Mouse (Mus musculus) gonadal fat pad, adult 2 months (tissue): ENCODE measurements around the gene Rusc2. TPM values are rescaled to one million over a fixed set of nuclear protein-coding genes. Genes with fewer than 3 reads are reported as not detected.

Source experiments
- DNase-seq: peaks from one replicate; pipeline ENCODE4 v3.0.0-alpha.2; 2012; ENCODE audit warnings: low read depth
- polyA plus RNA-seq: library from polyadenylated mRNA; depleted of rRNA; stranded (reverse); fragments of >200 nt; gene quantifications from 2 replicates; pipeline ENCODE4 v1.2.3, GENCODE M21; 2012

Rusc2 gene
- polyA plus RNA-seq, 1 experiment, result 14.5 TPM

DNA sequence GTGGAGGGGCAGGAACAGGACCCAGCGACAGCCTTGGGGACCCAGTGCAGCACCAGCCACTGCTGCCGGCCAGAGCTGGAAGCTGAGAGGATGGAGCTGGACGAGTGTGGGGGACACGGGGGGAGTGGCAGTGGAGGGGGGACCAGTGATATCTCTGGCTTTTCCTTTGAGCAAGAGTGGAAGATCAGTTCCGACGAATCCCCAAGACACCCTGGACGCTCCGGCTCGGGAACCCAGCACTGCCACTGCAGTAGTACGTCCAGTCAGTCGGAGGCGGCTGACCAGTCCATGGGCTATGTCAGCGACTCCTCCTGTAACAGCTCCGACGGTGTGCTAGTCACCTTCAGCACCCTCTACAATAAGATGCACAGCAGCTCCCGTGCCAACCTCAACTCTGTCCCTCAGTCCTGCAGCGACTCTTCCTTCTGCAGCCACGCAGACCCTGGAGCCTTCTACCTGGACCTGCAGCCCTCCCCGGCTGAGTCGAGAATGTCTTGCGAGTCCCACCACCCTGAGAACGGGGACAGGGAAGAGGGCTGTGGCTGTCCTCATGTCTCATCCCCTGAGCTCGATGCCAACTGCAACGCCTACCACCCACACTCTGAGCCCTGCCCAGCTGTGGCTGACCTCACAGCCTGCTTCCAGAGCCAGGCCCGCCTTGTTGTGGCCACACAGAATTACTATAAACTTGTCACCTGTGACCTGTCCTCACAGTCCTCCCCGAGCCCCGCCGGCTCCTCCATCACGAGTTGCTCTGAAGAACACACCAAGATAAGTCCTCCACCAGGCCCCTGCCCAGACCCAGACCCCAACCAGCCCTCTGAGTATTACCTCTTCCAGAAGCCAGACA, 33.7 kb downstream of the Rusc2 start:
- DNase-seq, result no peak

- no peak for DNase-seq
Observed at GRCm38 (mm10) chr4:43416071-43416490, 34.3 kb downstream of the Rusc2 start.

DNA sequence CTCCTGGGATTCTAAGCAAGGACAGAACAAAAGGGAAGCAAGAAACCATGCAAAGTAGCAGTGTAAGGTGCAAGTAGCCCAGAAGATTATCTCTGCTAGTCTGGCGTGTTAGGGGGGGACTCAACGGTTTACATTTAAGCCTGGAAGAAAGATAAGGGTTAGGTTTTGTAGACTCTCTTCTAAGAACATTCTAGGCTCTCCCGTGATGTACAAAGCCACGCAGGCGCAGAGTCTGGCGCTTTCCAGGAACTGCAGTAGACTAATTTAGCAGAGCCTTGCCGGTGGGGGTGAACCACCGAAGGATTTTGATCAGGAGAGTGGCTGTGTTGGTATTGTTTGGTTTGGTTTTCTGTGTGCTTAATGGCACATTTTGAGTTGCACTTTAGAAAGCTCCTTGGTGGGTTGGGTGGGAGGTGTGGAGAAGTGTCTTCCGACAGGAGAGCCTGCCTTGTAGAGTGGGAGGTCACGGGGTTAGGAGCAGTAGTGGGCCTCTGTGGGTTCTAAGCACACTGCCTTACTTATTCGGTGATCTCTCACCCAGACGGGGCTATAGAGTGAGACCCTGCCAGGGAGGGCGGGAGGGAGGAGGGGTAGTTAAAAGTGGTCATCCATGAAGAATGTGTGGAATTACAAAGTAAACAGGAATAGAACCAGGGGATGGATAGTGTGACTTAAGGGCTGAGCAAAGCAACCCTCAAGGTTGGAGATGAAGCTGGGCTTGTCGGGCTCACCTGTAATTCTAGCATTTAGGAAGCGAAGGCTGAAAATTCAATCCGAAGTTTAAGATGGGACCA, 35.7 kb downstream of the Rusc2 start:
- no peak for DNase-seq

DNA sequence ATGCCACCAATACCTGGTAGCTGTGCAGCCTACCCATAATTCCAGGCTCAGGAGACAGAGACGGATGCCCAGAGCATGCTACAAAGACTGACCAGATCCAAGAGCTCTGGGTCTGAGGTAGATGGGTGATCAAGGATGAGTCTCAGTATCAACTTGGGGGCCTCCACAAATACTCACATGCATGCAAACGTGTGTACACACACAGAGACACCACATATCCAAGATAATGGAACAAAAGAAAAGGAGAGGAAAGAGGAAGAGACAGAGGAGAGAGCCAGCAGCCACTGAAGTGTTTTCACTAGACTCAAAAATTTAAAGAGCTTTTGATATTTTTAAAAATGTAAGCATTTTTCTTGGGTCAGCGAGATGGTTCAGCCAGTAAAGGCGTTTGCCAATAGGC, 36.7 kb downstream of the Rusc2 start:
- DNase-seq, result no peak

DNA sequence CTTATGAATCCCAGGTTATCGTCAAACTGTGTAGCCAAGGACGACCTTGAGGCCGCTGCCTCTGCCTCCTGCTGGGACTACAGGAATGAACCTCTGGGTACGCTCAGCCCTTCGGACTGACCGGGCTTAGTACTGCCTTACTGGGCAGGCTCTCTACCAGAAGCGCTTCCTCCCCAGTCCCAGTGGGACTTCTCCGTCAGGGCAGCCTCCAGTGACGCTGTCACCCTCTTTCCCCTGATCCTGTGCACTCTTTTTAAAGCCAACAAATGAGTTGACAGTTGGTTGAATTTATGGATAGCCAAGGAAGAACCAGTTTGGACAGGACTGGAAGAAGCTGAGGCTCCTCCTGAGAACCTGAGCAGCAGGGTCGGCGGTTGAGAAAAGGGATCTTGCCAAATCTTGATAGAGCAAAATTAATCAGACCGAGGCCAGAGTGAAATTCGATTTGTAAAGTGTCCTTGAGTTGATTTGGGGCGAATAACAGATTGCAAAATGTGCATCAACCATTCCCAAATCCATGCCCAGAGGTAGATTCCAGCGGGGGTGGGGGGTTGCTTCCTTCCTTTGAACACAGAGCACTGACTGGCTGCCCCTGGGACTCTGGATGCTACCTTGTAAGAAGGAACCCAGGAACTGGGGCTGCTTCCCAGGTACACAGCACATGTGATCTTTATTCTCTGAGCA, 37.3 kb downstream of the Rusc2 start:
- DNase-seq, result no peak

DNA sequence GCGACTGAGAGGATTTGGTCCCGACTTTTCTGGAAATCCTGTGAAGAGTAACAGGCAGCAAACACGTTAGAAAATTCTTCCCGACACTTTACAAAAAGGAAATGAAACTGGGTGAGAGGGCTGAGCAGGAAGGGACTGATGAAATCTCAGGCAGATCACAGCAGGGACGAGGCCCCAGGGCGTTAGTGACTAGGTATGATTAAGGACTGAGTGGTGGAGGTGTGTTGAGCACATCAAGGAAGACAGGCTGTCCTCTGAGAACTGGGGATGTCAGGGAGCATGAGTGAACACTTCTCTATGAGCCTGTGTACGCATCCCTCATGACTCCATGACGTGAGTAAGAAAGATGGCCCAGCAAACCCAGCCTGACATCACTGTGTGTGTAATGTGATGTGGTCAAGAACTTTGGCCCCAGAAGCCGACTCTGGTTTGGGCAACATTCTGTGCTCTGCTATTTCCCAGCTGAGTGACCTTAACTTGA, 38.1 kb downstream of the Rusc2 start:
- peak; percentile 68 for DNase-seq

DNA sequence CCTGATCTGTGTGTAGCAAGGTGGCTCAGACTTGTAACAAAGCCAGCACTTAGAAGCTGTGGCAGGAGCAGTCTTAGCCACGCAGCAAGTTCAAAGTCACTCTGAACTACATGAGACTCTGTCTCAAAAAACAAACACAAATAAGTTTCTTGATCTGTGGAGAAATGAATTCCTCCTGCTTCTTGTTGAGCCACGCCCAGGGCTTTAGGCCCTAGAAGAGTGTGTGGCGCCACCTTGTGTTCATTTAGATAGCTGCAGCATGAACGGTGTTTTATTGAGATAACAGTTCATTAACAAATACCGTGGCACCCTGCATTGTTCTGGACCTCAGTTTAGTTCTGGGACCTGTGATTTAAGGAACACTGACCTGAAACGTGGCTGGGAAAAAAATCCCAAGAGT, 38.5 kb downstream of the Rusc2 start:
- DNase-seq, result no peak

- DNase-seq, result no peak
Observed at GRCm38 (mm10) chr4:43421632-43422240, 40.0 kb downstream of the Rusc2 start.

- DNase-seq, result no peak
Observed at GRCm38 (mm10) chr4:43423267-43423934, 41.6 kb downstream of the Rusc2 start.

GRCm38 (mm10) chr4:43424072-43424471, 42.3 kb downstream of the Rusc2 start:
- DNase-seq, result no peak

DNA sequence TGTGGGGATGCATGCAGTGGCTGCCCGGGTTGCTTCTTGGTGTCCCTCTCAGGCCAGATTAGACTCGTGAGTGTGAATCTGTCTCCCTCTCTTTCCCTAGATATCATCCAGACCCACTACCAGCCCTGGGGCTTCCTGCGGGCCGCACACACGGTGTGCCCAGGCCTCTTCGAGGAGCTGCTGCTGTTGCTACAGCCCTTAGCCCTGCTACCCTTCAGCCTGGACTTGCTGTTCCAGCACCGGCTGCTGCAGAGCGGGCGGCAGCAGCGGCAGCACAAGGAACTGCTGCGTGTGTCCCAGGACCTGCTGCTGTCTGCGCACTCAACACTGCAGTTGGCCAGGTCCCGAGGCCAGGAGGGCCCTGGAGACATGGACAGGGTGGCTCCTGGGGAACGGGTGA, 43.4 kb downstream of the Rusc2 start:
- DNase-seq, result no peak

GRCm38 (mm10) chr4:43425648-43426380, 44.0 kb downstream of the Rusc2 start:
- DNase-seq, result no peak

GRCm38 (mm10) chr4:43426487-43426886, 44.7 kb downstream of the Rusc2 start:
- DNase-seq, result no peak

GRCm38 (mm10) chr4:43427501-43428179, 45.9 kb downstream of the Rusc2 start:
- no peak for DNase-seq

GRCm38 (mm10) chr4:43428180-43428861, 46.5 kb downstream of the Rusc2 start:
- DNase-seq, result no peak

DNA sequence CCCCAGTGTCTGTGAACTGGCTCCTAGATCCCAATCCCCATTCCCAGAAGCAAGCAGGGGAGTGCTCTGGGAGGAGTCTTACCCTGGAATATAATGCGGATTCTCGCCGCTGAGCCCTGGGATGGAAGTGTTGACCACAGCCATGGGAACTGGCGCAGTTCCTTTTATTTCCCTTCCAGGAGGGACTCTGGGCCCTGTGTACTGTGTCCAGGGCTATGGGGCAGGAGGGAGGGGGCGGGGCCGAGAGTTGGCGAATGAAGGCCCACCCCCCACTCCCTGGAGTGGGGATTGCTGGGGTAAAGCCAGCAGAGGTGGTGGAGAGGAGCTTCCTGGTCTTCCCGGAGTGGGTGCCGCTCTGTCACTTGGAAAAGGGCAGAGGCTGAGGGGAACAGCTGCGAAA, 47.2 kb downstream of the Rusc2 start, which contains the start of gene Fam166b:
Fam166b (minus strand) TSS at position 189 of the 400 bp plus-strand sequence.
- DNase-seq, result no peak

DNA sequence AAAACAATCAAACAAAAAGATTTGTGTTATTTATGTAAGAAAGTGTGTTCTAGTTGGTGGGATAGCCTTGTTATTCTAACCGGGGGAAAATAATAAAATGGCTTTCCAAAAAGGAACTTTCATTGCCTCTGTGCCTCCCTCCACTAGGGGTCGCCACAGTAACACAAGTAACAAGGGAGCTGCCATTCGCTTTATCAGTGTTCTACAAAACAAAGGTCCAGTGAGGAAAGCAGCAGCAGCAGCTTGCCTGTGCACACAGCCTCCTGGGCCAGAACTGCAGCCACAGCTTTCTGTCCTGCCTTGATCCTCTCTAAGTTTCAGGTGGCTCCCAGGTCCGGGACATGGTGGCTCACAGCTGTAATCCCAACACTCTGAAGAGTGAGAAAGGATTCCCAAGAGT, 49.9 kb downstream of the Rusc2 start:
- no peak for DNase-seq

DNA sequence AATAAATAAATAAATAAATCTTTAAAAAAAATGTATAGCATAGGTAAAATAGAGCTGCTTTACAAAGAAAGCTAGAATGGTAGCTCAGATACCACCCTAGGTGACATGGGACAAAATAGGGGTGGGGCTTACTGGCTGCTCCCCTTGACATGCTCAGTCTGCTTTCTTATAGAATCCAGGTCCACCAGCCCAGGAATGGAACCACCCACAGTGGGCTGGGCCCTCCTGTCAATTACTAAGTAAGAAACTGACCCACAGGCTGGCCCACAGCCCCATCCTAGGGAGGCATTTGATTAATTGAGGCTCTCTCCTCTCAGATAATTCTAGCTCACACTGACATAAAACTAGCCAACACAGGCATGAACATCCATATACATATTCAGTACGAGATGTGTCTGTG, 51.1 kb downstream of the Rusc2 start:
- DNase-seq, result no peak

DNA sequence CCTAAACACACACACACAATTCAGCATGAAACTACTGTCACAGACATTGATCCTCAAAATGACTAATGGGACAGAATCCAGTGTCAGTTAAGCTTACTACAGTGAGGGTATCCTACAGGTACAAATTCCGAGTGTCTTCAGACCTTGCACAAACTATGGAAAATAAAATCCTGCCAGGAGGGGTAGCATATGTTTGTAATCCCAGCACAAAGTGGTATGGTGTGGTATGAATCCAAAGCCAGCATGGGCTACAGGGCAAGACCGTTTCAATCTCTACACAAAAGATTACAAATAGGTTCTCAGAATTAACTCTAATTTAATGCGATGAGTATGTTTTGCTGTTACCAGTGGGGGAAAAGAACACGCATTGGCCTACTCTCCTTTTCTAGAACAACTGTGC, 59.9 kb downstream of the Rusc2 start, which contains the start of gene Tesk1:
Tesk1 (plus strand) TSS at position 301 of the 400 bp plus-strand sequence.
- no peak for DNase-seq
